Mouse (Mus musculus) kidney, adult 8-10 months (tissue): ENCODE results near the gene Smad3.

ENCODE experiments used
- DNase-seq, 2 experiments: peaks; one replicate each; pipeline ENCODE4 v3.0.0; 2022

Gene Smad3

GRCm38 (mm10) chr9:63771676-63772075, 13.9 kb upstream of the Smad3 start:
- no peak for DNase-seq

GRCm38 (mm10) chr9:63761367-63762094, 3.7 kb upstream of the Smad3 start:
- no peak for DNase-seq

- DNase-seq: no peak
Observed at GRCm38 (mm10) chr9:63760783-63761182, 3.0 kb upstream of the Smad3 start.

GRCm38 (mm10) chr9:63759973-63760722, 2.4 kb upstream of the Smad3 start:
- DNase-seq: peak; percentile 84 to 92

GRCm38 (mm10) chr9:63758641-63759391, 1.0 kb upstream of the Smad3 start:
- no peak for DNase-seq

- DNase-seq: no peak
Observed at GRCm38 (mm10) chr9:63757462-63757772, 377 bp downstream of the Smad3 start.

- no peak for DNase-seq
Observed at GRCm38 (mm10) chr9:63756581-63757461, 973 bp downstream of the Smad3 start.

- DNase-seq: no peak
Observed at GRCm38 (mm10) chr9:63755671-63756543, 1.9 kb downstream of the Smad3 start.

- DNase-seq: no peak
Observed at GRCm38 (mm10) chr9:63754556-63755510, 3.0 kb downstream of the Smad3 start.

GRCm38 (mm10) chr9:63754039-63754438, 3.8 kb downstream of the Smad3 start:
- no peak for DNase-seq

GRCm38 (mm10) chr9:63753359-63753758, 4.4 kb downstream of the Smad3 start:
- no peak for DNase-seq

GRCm38 (mm10) chr9:63752576-63752975, 5.2 kb downstream of the Smad3 start:
- DNase-seq: no peak

GRCm38 (mm10) chr9:63751325-63751724, 6.5 kb downstream of the Smad3 start:
- no peak for DNase-seq

- DNase-seq: no peak
Observed at GRCm38 (mm10) chr9:63750360-63750974, 7.3 kb downstream of the Smad3 start.

- DNase-seq: no peak
Observed at GRCm38 (mm10) chr9:63749296-63749915, 8.4 kb downstream of the Smad3 start.

- no peak for DNase-seq
Observed at GRCm38 (mm10) chr9:63747645-63748295, 10.0 kb downstream of the Smad3 start.

- no peak for DNase-seq
Observed at GRCm38 (mm10) chr9:63746980-63747379, 10.8 kb downstream of the Smad3 start.

- peak; percentile 77 to 85 for DNase-seq
Observed at GRCm38 (mm10) chr9:63745821-63746632, 11.8 kb downstream of the Smad3 start.
